Mouse (Mus musculus): ENCODE data around the gene Gstm7. TPM values are rescaled to one million over a fixed set of nuclear protein-coding genes. Genes with fewer than 3 reads are reported as not detected.
"Not testable (repeated sequence)": the region's sequence is repeated elsewhere in the genome, so short reads cannot be mapped to it uniquely, and the experiment has no call there.

Gstm7 gene
- polyA plus RNA-seq, 1 experiment, result 12.6 TPM

GRCm38 (mm10) chr3:107964026-107964425 is 32.4 kb upstream of the Gstm7 start:
- 93% methylated on average over 4 of the region's 4 CpGs for WGBS
- no peak for DNase-seq
- Histone ChIP-seq H3K4me3 (replicated peaks; ENCODE audit: extremely low read depth, low read depth, low read length) (no peak overlapping the region), H3K4me1 (ENCODE audit: control insufficient read depth, insufficient read depth, low read length) (peaks cover 6% of the 10 kb centered on the region)
- no peak for TF ChIP-seq CTCF (IDR thresholded peaks at IDR 0.05; ENCODE audit: insufficient read depth, low read length)
- no peak for TF ChIP-seq POLR2A (IDR thresholded peaks at IDR 0.05; ENCODE audit: borderline replicate concordance, extremely low read depth, low read depth, low read length)

GRCm38 (mm10) chr3:107955260-107955659 is 23.6 kb upstream of the Gstm7 start:
- H3K4me3 ChIP-seq (replicated peaks; ENCODE audit: extremely low read depth, low read depth, low read length); DNase-seq; H3K4me1 ChIP-seq (ENCODE audit: control insufficient read depth, insufficient read depth, low read length): not testable (repeated sequence)
- WGBS, result 90% methylated on average over 9 of the region's 9 CpGs

GRCm38 (mm10) chr3:107953906-107954305 is 22.3 kb upstream of the Gstm7 start:
- no peak for DNase-seq
- 77% methylated on average over 5 of the region's 5 CpGs for WGBS

GRCm38 (mm10) chr3:107953328-107953755 is 21.7 kb upstream of the Gstm7 start:
- DNase-seq, result peak; percentile 79
- WGBS, result 11% methylated on average over 6 of the region's 6 CpGs
- Histone ChIP-seq H3K4me1 (ENCODE audit: control insufficient read depth, insufficient read depth, low read length) (peaks cover 3% of the 10 kb centered on the region; the same call in 1 of the 2 replicates), H3K4me3 (replicated peaks; ENCODE audit: extremely low read depth, low read depth, low read length) (no peak overlapping the region)
- TF ChIP-seq CTCF (IDR thresholded peaks at IDR 0.05; ENCODE audit: insufficient read depth, low read length) (peak; percentile 93), POLR2A (IDR thresholded peaks at IDR 0.05; ENCODE audit: borderline replicate concordance, extremely low read depth, low read depth, low read length) (no peak)

More at GRCm38 (mm10) chr3:107953906-107954305, 22.3 kb upstream of the Gstm7 start:
- Histone ChIP-seq H3K4me1 (ENCODE audit: control insufficient read depth, insufficient read depth, low read length) (peaks cover 3% of the 10 kb centered on the region; the same call in 1 of the 2 replicates), H3K4me3 (replicated peaks; ENCODE audit: extremely low read depth, low read depth, low read length) (no peak overlapping the region)
- TF ChIP-seq CTCF (IDR thresholded peaks at IDR 0.05; ENCODE audit: insufficient read depth, low read length) (no peak), POLR2A (IDR thresholded peaks at IDR 0.05; ENCODE audit: borderline replicate concordance, extremely low read depth, low read depth, low read length) (no peak)

GRCm38 (mm10) chr3:107950531-107950930 is 18.9 kb upstream of the Gstm7 start:
- DNase-seq, result no peak
- no peak overlapping the region for H3K4me3 ChIP-seq (replicated peaks; ENCODE audit: extremely low read depth, low read depth, low read length)
- TF ChIP-seq POLR2A (IDR thresholded peaks at IDR 0.05; ENCODE audit: borderline replicate concordance, extremely low read depth, low read depth, low read length) (no peak), CTCF (IDR thresholded peaks at IDR 0.05; ENCODE audit: insufficient read depth, low read length) (no peak)
- peaks cover 3% of the 10 kb centered on the region; the same call in 1 of the 2 replicates for H3K4me1 ChIP-seq (ENCODE audit: control insufficient read depth, insufficient read depth, low read length)
- WGBS, result 82% methylated on average over 11 of the region's 11 CpGs

- not testable (repeated sequence) for H3K4me1 ChIP-seq (ENCODE audit: control insufficient read depth, insufficient read depth, low read length); DNase-seq; H3K4me3 ChIP-seq (replicated peaks; ENCODE audit: extremely low read depth, low read depth, low read length)
- WGBS, result 93% methylated on average over 1 of the region's 1 CpGs
Observed at GRCm38 (mm10) chr3:107949461-107949860, 17.8 kb upstream of the Gstm7 start.

GRCm38 (mm10) chr3:107945729-107946128 is 14.1 kb upstream of the Gstm7 start:
- TF ChIP-seq POLR2A (IDR thresholded peaks at IDR 0.05; ENCODE audit: borderline replicate concordance, extremely low read depth, low read depth, low read length) (no peak), CTCF (IDR thresholded peaks at IDR 0.05; ENCODE audit: insufficient read depth, low read length) (peak; percentile 27; the same call in 1 of the 2 replicates)

GRCm38 (mm10) chr3:107943239-107943990 is 11.8 kb upstream of the Gstm7 start, which contains the start of gene Gstm6:
TSS of gene Gstm6 (minus strand) at chr3:107943749.
- no peak for DNase-seq
- TF ChIP-seq CTCF (IDR thresholded peaks at IDR 0.05; ENCODE audit: insufficient read depth, low read length), result peak; percentile 49
- no peak for TF ChIP-seq POLR2A (IDR thresholded peaks at IDR 0.05; ENCODE audit: borderline replicate concordance, extremely low read depth, low read depth, low read length)
- H3K4me1 ChIP-seq (ENCODE audit: control insufficient read depth, insufficient read depth, low read length), result peaks cover 4% of the 10 kb centered on the region; the same call in 1 of the 2 replicates
- no peak within 1 kb of the TSS for H3K4me3 ChIP-seq (replicated peaks; ENCODE audit: extremely low read depth, low read depth, low read length)
- 36% methylated on average over 20 of the region's 20 CpGs for WGBS

More at GRCm38 (mm10) chr3:107945729-107946128, 14.1 kb upstream of the Gstm7 start:
- WGBS, result 56% methylated on average over 4 of the region's 4 CpGs
- Histone ChIP-seq H3K4me1 (ENCODE audit: control insufficient read depth, insufficient read depth, low read length) (no peaks in the 10 kb centered on the region), H3K4me3 (replicated peaks; ENCODE audit: extremely low read depth, low read depth, low read length) (no peak overlapping the region)
- no peak for DNase-seq

GRCm38 (mm10) chr3:107941261-107941660 is 9.6 kb upstream of the Gstm7 start:
- WGBS, result 86% methylated on average over 4 of the region's 4 CpGs
- Histone ChIP-seq H3K4me3 (replicated peaks; ENCODE audit: extremely low read depth, low read depth, low read length) (no peak overlapping the region), H3K4me1 (ENCODE audit: control insufficient read depth, insufficient read depth, low read length) (peaks cover 4% of the 10 kb centered on the region; the same call in 1 of the 2 replicates)
- DNase-seq, result no peak
- no peak for TF ChIP-seq CTCF (IDR thresholded peaks at IDR 0.05; ENCODE audit: insufficient read depth, low read length)
- no peak for TF ChIP-seq POLR2A (IDR thresholded peaks at IDR 0.05; ENCODE audit: borderline replicate concordance, extremely low read depth, low read depth, low read length)

GRCm38 (mm10) chr3:107940524-107940923 is 8.9 kb upstream of the Gstm7 start:
- WGBS, result 65% methylated on average over 7 of the region's 7 CpGs
- H3K4me1 ChIP-seq (ENCODE audit: control insufficient read depth, insufficient read depth, low read length), result peaks cover 4% of the 10 kb centered on the region; the same call in 1 of the 2 replicates
- no peak for TF ChIP-seq CTCF (IDR thresholded peaks at IDR 0.05; ENCODE audit: insufficient read depth, low read length)
- no peak for TF ChIP-seq POLR2A (IDR thresholded peaks at IDR 0.05; ENCODE audit: borderline replicate concordance, extremely low read depth, low read depth, low read length)
- no peak for DNase-seq
- no peak overlapping the region for H3K4me3 ChIP-seq (replicated peaks; ENCODE audit: extremely low read depth, low read depth, low read length)

All from lung, adult 2 months (tissue).